Mouse (Mus musculus): ENCODE measurements around the gene Cnot9.
A peak's percentile ranks its signal among the peaks of the same experiment; 100 is the strongest.
"Not testable (repeated sequence)": the region's sequence is repeated elsewhere in the genome, so short reads cannot be mapped to it uniquely, and the experiment has no call there.

The Cnot9 gene

DNA sequence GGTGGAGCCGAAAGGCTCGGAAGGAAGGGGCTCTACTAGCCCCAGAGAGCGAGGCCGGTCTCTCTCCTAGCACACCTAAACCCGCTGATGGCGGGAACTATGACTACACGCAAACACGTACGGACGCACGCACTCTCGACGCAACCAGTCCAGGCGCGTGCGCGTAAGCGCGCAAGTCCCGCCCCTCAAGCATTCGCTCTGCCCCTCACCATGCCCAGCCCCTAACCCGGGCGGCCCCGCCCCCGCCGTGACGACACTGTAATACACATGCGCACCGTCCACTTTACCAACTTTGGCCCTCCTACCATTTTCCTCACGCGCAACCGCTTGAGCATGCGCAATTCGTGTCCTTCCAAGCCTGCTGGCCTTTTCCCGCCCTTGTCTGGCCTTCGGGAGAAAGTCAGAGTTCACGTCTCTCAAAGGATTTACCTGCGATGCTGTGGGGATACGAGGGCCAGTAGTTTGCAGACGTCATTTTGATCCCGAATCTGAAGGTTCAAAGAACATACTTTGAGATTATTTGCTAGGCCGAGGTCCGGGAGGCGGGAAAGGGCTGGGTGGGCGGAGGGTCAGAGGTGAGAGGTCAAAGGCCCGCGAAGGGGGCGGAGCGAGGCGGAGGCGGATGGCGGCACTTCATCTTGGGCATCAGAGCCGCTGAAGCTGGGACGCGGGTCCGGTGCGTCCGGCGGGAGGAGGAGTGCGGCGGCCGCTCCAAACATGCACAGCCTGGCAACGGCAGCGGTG lies at the start of gene Cnot9:
TSS of gene Cnot9 (plus strand) at position 338 of the 744 bp plus-strand sequence.
- DNase-seq (ENCODE audit: extremely low read depth, low read depth, low spot score), result peak; percentile 73

DNA sequence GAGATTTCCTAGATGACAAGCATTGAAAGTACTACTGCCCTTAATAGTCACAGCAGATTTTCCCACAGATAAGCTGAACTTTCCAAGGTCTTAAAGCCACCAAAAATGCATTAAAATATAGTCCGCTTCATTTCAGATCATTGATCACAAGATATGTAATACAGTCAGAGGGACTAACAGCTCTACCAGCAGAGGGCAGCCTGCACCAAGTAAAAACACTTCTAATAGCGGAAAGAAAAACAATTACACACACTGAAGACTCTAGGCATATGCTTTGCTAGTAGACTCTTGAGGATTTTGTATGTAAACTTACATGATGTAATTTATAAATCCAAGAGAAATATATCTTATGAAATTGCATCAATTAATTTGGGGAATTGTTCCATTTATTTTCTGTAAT lies 45.6 kb upstream of the Cnot9 start:
- DNase-seq (ENCODE audit: extremely low read depth, low read depth, low spot score), result no peak

DNA sequence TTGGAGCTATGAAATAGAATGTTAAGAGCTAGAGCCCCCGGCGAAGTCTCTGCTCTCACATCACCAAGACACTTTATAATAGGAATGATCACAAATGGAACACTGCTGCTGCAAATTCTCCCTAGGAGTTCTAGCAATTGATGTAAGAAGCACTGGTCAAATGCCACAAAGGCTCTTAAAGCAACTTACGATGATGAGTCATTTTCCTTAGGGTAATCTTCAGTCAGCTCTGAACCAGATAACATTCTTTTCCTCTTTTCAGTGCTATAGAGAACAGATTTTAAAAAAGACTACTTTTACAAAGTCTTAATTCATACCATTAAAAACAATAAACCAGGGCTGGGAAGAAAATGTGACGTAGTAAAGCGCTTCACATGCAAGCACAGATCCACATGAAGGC lies 20.1 kb upstream of the Cnot9 start:
- no peak for DNase-seq (ENCODE audit: extremely low read depth, low read depth, low spot score)

- DNase-seq (ENCODE audit: extremely low read depth, low read depth, low spot score), result no peak
Measured at GRCm38 (mm10) chr1:74501106-74501505, 4.8 kb upstream of the Cnot9 start.

- DNase-seq (ENCODE audit: extremely low read depth, low read depth, low spot score), result no peak
Measured at GRCm38 (mm10) chr1:74505393-74505720, 501 bp upstream of the Cnot9 start.

DNA sequence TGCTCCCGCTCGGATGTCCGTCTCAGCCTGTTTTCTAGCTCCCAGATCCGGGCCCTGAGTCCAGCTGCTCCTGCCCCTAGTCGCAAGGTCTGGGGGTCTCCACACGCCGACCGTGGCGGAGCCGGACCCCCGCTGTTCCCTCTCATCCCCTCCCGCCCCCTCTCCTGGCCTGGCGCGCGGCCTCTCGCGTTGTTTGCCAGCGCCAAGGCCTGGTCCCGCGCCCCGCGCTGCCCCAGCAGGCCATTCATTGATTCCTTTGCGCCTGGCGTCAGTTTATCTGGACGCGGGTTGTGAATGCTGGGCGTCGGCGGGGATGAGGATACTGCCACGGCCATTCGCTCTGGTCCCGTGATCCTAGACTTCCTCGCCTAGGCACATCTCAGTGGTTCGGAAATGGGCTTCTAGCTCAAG lies 618 bp downstream of the Cnot9 start:
- no peak for DNase-seq (ENCODE audit: extremely low read depth, low read depth, low spot score)

DNA sequence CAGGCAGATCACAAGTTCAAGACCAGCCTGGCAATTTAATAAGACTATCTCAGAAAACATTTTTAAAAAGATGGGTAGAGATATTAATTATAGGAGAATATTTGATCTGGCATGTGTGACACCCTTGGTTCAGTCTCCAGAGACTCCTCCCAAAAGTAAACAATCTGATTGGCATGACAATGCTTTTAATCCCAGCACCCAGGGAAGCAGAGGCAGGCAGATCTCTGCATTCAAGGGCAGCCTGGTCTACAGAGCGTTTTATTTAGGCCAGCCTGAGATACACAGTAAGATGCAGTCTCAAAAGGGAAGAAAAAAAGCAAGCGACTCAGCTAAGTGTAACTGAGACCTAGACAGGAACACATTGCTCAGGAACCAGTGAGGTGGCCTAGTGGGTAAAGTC lies 1.9 kb downstream of the Cnot9 start:
- no peak for DNase-seq (ENCODE audit: extremely low read depth, low read depth, low spot score)

DNA sequence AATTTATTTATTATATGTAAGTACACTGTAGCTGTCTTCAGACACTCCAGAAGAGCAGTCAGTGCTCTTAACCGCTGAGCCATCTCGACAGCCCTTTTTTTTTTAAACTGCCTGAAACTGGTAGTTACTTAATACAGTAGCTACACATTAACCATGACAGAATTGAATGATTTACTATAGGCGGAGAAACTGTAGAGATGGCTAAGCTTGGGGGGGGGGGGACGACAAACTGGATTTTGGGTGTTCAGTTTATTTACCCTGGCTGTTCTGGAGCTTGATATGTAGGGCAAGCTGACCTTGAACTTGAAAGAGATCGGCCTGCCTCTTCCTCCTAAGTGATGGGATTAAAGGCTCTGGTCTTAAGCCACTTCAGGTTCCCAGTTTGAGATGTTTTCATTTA lies 5.4 kb downstream of the Cnot9 start:
- DNase-seq (ENCODE audit: extremely low read depth, low read depth, low spot score), result no peak

DNA sequence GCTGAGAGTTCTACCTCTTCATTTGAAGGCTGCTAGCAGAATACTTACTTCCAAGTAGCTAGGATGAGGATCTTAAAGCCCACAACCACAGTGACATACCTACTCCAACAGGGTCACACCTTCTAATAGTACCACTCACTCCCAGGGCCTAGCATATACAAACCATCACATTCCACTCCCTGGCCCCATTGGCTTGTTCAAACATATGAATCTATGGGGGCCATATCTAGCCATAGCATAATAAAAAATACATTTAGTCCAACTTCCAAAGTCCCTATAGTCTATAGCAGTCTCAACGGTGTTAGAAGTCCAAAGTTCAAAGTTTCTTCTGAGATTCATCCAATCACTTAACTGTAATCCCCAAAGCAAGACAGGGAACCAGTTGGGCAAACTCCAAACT lies 7.1 kb downstream of the Cnot9 start:
- not testable (repeated sequence) for DNase-seq (ENCODE audit: extremely low read depth, low read depth, low spot score)

GRCm38 (mm10) chr1:74519875-74520274 lies 14.0 kb downstream of the Cnot9 start:
- no peak for DNase-seq (ENCODE audit: extremely low read depth, low read depth, low spot score)

DNA sequence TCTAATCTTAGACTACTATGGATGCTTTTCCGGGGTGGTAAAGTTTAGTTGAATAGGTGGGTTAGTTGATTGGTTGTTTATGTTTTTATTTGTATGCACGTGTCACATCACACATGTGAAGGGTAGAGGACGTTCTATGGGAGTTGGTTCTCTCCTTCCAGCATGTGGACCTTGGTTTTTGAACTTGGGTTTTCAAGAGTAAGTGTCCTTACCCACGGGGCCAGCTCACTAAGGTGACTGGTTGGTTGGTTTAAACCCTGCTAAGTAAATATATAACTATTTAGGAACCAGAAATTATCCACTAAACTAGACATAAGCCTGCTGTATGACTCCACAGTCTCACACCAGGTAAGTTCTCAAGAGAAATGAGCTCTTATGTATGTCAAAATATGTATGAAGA lies 18.9 kb downstream of the Cnot9 start:
- DNase-seq (ENCODE audit: extremely low read depth, low read depth, low spot score), result no peak

DNA sequence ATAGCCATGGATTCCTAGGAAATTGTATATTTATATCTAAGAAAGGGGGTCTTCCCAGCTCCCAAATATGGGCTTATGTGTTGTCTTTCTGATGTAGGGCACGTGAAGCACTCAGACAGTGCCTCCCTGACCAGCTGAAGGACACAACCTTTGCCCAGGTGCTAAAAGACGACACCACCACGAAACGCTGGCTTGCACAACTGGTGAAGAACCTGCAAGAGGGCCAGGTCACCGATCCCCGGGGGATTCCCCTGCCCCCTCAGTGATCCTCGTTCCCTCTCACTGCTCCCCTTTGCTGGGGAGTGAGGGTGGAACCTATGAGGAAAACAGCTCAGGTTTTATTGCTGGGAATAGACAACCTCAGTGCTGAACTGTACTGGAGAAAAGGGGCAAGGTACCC lies 22.7 kb downstream of the Cnot9 start:
- DNase-seq (ENCODE audit: extremely low read depth, low read depth, low spot score), result no peak

GRCm38 (mm10) chr1:74538650-74539049 lies 32.8 kb downstream of the Cnot9 start:
- no peak for DNase-seq (ENCODE audit: extremely low read depth, low read depth, low spot score)

GRCm38 (mm10) chr1:74542451-74542961 lies 36.6 kb downstream of the Cnot9 start, which contains the start of gene Plcd4:
Gene Plcd4, plus strand, starts transcription at chr1:74542888.
- DNase-seq (ENCODE audit: extremely low read depth, low read depth, low spot score), result no peak

- no peak for DNase-seq (ENCODE audit: extremely low read depth, low read depth, low spot score)
Measured at GRCm38 (mm10) chr1:74544184-74544583, 38.3 kb downstream of the Cnot9 start, which contains the start of gene Usp37. Gene Usp37, minus strand, starts transcription at chr1:74544284.

GRCm38 (mm10) chr1:74559061-74559460 lies 53.2 kb downstream of the Cnot9 start:
- no peak for DNase-seq (ENCODE audit: extremely low read depth, low read depth, low spot score)

GRCm38 (mm10) chr1:74565834-74566233 lies 60.0 kb downstream of the Cnot9 start:
- DNase-seq (ENCODE audit: extremely low read depth, low read depth, low spot score), result no peak

DNA sequence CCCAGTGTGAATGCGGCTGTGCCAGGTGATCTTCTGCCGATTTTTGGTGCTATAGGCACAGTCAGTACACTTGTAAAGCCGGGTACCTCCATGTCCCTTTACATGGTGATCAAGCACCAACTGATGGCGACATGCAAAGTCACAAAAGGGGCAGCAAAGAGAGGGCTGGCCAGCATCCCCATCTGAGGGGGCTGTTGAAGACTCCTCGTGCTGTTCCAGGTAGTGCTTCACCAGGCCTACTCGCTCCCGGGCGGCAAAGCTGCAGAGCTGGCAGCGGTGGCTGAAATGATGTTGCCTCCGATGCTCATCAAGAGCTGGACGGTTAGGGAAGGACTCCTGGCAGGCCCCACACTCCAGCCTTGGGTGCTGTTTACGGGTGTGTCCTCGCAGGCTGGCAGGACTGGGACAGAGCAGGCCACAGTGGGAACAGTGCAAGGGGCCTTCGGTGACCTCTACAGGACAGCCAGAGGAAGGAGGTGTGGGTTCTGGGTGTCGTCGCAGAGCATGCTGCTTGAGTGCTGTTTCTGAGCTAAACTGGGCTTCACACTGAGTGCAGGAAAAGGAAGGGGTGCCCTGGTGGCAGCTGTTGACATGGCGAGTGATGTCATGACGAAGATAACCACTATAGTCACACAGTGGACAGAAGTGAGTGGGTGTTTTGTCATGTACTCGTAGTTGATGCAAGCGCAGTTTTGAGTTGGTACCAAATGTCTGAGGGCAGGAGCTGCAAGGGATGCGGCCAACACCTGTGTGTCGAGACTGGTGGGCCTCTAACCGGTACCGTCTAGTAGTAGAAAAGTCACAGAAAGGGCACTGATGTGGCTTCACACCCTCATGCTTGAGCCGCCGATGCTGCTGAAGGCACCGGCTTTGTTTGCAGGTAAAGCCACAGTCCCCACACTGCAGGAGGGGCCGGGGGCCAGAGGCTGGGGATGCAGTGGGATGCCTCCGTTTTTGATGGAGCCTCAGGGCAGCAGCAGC lies 64.2 kb downstream of the Cnot9 start:
- no peak for DNase-seq (ENCODE audit: extremely low read depth, low read depth, low spot score)
